Mouse (Mus musculus): Measurements from ENCODE around the gene Slit3.

The Slit3 gene

DNA sequence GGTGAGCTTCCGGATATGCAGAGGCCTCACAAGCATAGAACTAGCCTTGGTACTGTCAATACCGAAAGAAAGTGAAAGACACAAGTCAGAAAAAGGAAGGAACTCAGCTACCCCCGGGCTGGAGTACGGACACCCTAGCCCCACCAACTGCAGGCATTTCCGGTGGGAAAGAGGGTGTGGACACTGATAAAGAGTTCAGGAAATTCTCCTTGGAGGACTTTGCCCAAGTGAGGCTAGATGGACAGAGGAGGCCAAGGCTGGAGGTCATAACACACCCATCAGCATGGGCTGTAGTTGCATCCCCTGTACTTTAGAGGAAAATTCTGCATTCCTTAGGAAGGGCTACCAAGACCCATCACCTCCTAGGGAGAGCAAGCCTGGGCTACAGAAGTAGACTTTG, 511.2 kb downstream of the Slit3 start:
- DNase-seq (ENCODE audit: low spot score): no peak

GRCm38 (mm10) chr11:35637102-35637501, 516.1 kb downstream of the Slit3 start:
- no peak for DNase-seq (ENCODE audit: low spot score)

DNA sequence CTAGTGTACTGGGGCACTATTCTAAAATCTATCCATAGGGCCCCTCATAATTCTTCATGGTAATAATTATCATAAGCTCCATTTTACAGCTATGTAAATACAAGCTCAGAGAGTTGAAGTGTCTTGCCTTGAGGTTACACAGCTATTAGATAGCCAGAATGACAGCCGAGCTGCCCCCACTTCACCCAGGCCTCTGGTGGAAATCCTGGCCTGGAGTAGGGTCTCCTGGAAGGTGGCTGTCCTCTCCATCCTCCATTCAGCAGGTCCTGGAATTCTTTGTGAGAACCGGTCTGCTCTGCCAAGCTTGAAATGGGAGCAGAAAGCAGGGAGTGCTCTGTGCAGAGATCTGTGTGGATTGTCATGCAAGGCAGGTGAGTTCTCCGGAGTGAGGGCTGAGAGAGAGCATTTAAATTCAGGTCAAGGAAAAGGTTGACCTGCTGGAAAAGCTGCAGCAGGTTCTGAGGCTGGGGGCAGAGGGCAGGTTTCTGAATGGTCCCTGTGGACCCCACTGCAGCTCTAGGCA, 517.9 kb downstream of the Slit3 start:
- DNase-seq (ENCODE audit: low spot score): no peak

- DNase-seq (ENCODE audit: low spot score): no peak
Observed at GRCm38 (mm10) chr11:35639428-35639827, 518.4 kb downstream of the Slit3 start.

DNA sequence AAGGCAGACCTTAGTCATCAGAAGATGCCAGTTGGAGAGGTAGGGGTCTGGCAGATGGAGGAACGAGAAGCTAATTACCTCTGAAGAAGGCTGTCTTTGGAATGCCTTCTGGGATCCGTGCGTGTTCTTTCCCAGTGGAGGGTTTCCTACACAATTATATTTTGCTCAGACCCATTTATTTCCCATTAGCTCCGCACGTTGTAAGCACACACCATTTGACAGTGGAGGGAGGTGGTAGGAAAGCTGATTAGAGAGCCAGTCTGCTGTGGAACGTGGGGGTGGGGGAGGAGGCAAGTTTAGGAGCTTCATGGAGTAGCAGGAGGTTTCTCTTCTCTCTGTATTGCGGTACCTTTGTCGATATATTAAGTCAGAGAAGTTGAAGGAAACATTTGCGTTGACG, 530.3 kb downstream of the Slit3 start:
- no peak for DNase-seq (ENCODE audit: low spot score)

- DNase-seq (ENCODE audit: low spot score): no peak
Observed at GRCm38 (mm10) chr11:35655836-35656235, 534.8 kb downstream of the Slit3 start.

GRCm38 (mm10) chr11:35657582-35657981, 536.6 kb downstream of the Slit3 start:
- DNase-seq (ENCODE audit: low spot score): no peak

DNA sequence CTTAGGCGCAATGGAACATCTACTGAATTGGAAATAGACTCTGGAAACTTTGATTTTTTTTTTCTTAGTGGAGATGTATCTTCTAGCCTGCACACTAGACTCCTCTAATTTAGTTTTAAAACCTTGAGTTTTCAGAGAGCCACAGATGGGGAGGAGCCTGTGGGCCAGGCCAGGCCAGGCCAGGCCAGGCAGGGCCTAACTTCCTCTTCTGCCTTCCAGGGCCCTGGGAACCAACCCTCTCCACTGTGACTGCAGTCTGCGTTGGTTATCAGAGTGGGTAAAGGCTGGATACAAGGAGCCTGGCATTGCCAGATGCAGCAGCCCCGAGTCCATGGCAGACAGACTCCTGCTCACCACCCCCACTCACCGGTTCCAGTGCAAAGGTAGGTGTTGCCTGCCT, 539.9 kb downstream of the Slit3 start:
- DNase-seq (ENCODE audit: low spot score): no peak

DNA sequence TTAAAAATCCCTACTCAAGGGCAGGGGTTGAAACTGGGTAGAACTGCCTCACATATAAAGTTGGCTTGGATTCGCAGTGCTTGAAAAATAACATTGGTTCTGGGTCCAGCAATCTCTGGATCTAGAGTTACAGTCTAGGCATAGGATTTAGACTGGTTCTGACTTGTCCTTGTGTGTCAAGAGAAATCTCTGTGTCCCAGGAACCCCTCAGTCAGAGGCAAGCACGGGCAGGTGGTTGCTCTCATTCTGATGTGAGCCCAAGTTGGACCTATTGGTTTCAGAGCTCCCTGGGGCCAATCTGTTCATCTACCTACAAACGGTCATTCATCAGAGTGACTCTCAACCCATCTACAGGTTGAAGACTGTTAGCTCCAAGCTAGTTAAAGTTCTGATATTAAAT, 541.9 kb downstream of the Slit3 start:
- no peak for DNase-seq (ENCODE audit: low spot score)

GRCm38 (mm10) chr11:35663661-35664060, 542.6 kb downstream of the Slit3 start:
- no peak for DNase-seq (ENCODE audit: low spot score)

DNA sequence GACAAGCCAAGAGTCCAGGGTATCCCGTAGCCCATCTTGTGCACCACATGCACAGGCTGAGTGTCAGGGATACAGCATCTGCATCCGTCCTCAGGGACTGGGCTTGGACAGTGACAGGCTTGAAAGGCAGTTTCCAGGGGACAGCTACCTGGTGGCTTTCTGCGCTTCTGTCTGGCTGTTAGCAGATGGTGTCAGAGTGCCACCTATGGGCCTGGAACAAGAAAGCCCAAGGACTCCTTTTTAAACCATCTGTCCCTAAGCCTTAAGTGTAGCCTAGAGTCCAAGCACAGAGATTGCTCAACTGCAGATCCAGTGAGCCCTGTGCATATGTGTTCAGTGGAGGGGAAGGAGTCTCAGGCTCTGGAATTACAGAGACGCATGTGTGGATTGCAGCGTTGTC, 544.0 kb downstream of the Slit3 start:
- DNase-seq (ENCODE audit: low spot score): no peak

GRCm38 (mm10) chr11:35667428-35667827, 546.4 kb downstream of the Slit3 start:
- no peak for DNase-seq (ENCODE audit: low spot score)

GRCm38 (mm10) chr11:35668138-35668537, 547.1 kb downstream of the Slit3 start:
- no peak for DNase-seq (ENCODE audit: low spot score)

GRCm38 (mm10) chr11:35668750-35669149, 547.7 kb downstream of the Slit3 start:
- no peak for DNase-seq (ENCODE audit: low spot score)

- DNase-seq (ENCODE audit: low spot score): no peak
Observed at GRCm38 (mm10) chr11:35669536-35669935, 548.5 kb downstream of the Slit3 start.

GRCm38 (mm10) chr11:35670181-35670580, 549.2 kb downstream of the Slit3 start:
- no peak for DNase-seq (ENCODE audit: low spot score)

DNA sequence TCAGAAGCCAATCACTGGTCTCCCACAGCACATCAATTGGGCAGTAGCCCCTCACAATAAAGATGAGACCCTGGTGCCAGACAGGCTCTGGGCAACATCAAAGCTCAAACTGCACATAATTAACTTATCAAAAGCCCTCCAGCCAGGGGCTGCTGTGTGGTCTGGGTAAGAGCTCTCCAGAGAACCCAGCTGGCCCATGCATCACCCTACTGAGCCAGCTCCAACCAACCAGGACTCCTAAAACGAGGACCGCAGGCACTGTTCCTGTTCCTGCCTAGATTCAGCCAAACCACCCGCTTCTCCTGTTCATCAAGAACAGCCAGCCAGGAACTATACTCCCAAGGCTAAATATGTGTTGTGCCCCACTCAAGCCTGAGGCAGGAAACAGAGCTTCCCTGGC, 549.7 kb downstream of the Slit3 start:
- no peak for DNase-seq (ENCODE audit: low spot score)

DNA sequence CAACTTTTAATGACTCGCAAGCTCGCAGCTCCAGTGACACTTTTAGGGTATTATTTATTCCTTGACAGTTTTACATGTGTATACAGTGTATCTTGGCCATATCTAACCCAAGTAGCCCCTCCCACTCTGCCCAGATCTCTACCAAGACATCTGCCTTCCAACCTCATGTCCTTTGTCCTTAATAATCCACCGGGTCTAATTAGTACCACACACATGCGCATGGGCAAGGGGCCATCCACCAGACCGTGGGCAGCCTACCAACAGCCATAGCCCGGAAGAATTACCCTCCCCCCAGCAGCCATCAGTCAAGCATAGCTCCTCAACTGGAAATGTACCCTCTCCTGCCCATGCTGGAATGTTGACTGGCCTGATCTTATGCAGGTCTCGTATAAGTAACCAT, 552.0 kb downstream of the Slit3 start:
- no peak for DNase-seq (ENCODE audit: low spot score)

DNA sequence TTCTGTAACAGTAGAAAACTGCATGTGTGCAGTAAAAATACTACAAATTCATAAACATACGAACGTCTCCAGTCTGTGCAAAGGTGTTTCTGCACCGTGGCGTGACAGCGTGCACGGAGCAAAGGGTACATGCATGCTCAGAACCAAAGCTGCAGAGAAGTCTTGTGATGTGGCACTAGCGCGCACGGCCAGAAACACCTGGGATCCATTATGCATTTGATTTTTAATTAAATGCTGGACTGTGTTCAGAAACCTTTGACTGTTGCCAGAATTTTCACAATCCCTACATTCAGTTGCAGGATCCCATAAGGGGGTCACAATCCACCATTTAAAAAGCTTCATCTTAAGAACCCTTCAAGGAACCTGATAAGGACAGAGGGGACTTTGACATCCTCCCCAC, 553.2 kb downstream of the Slit3 start:
- DNase-seq (ENCODE audit: low spot score): no peak

DNA sequence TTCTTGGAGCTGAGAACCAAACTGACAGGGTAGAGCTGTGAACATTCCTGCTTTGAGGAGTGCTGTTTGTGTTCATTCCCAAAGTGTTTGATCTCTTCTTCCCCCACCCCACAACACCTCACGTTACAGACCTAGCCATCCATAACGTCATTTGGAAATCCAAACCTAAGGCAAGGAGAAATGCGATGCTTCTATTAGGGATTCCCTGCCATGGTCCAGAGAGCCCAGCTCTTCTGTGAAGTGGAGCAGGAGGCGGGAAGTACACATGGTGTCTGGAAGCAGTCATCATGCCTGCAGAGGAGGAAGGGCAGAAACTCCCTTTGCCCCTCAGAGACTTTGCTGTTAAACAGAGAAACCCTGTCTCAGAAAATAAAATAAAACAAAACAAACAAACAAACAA, 555.7 kb downstream of the Slit3 start:
- DNase-seq (ENCODE audit: low spot score): no peak

- no peak for DNase-seq (ENCODE audit: low spot score)
Observed at GRCm38 (mm10) chr11:35679976-35680375, 559.0 kb downstream of the Slit3 start.

GRCm38 (mm10) chr11:35687316-35687715, 566.3 kb downstream of the Slit3 start:
- DNase-seq (ENCODE audit: low spot score): no peak

- DNase-seq (ENCODE audit: low spot score): no peak
Observed at GRCm38 (mm10) chr11:35690515-35691281, 569.7 kb downstream of the Slit3 start.

DNA sequence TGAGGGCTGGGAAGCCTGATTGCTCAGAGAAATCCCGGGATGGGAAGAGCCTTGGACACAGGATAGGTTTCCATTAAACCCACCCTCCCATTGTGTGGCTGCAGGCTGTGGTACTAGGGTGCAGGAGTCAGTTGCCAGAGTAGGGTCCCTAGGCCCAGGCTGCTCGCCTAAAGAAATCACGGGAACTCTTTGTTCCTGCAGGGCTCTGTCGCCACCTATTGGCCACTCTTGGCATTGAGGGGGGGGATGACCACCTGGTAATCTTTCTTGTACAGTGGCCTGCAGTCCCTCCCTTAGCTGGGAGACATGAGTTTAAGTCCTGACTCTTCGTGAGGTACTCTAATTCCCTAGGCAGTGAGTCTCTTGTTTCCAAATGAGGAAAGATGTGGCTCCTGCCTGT, 572.1 kb downstream of the Slit3 start:
- DNase-seq (ENCODE audit: low spot score): peak; percentile 7

Data from T-cell, adult 2 months (primary cell).